Mouse (Mus musculus) forebrain, embryonic 10.5 days (tissue): Measurements from ENCODE around the gene Mllt10. TPM values are rescaled to one million over a fixed set of nuclear protein-coding genes. Genes with fewer than 3 reads are reported as not detected.

Experiments used
- DNase-seq: peaks from one replicate; pipeline ENCODE4 v3.0.0-alpha.2; 2017; ENCODE audit warnings: low spot score; ENCODE audit errors: extremely low spot score
- H3K27ac ChIP-seq: fragments of 300-500 bp; sonication (generic); 2 replicates; pipeline ENCODE4 v1.5.1; 2016; ENCODE audit warnings: mild to moderate bottlenecking
- H3K27me3 ChIP-seq: fragments of 300-500 bp; sonication (generic); 2 replicates; pipeline ENCODE4 v1.6.1; 2016; ENCODE audit warnings: mild to moderate bottlenecking; ENCODE audit not compliant: poor library complexity, severe bottlenecking
- H3K36me3 ChIP-seq: fragments of 300-500 bp; sonication (generic); replicated peaks from 2 replicates; pipeline ENCODE4 v1.6.1; 2016; ENCODE audit warnings: mild to moderate bottlenecking, moderate library complexity
- H3K4me1 ChIP-seq: fragments of 300-500 bp; sonication (generic); 2 replicates; pipeline ENCODE4 v1.6.1; 2016
- H3K4me3 ChIP-seq: fragments of 300-500 bp; sonication (generic); 2 replicates; pipeline ENCODE4 v1.5.1; 2016; ENCODE audit warnings: mild to moderate bottlenecking, moderate library complexity
- H3K9me3 ChIP-seq: fragments of 300-500 bp; sonication (generic); 2 replicates; pipeline ENCODE4 v1.6.1; 2016; ENCODE audit warnings: mild to moderate bottlenecking, moderate library complexity
- WGBS: fragments of 180-500 bp; shearing (Covaris S2); methylation state at CpG from one replicate; pipeline ENCODE4 v1.1.7; 2016; 5-methylcytosine and 5-hydroxymethylcytosine counted together
- polyA plus RNA-seq: library from polyadenylated mRNA; unstranded; fragments of >200 nt; fragmentation: Nextera tagmentation; extraction: Ambion mirVana; gene quantifications from 2 replicates; pipeline ENCODE4 v1.2.1, GENCODE M21; 2016

Mllt10 gene
- 65.0 and 68.0 TPM in 2 replicates for polyA plus RNA-seq

- Histone ChIP-seq H3K27ac (peak within 1 kb of the TSS; percentile 99), H3K4me3 (peak within 1 kb of the TSS; percentile 93), H3K36me3 (no peaks in the 10 kb centered on the region), H3K4me1 (peaks cover 68% of the 10 kb centered on the region), H3K27me3 (no peaks in the 10 kb centered on the region), H3K9me3 (no peaks in the 10 kb centered on the region)
- no peak for DNase-seq
- WGBS = under 1% methylated on average over 20 of the region's 20 CpGs
These were observed at the start of gene Mllt10 for GRCm38 (mm10) chr2:18055016-18055928. Mllt10 (plus strand) TSS chr2:18055237.

DNA sequence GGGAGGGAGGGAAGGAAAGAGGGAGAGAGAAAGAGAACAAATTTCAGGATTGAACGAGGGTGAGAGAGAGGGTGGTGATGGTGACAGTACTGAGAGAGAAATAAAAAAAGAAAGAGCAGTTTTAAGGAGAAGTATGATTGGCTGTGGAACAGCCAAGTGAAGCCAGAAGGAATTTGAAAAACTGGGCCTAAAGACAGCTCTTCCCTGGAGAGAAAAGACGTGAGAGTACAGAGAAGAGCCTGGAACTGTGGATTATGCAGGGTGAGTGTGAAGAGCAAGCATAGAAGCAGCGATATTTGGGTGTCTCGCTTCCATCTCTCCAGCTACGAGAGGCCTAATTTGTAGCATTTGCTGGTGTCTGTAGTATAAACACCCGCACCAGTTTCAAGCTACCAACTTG, 43.8 kb upstream of the Mllt10 start:
- no peaks in the 10 kb centered on the region for H3K9me3 ChIP-seq
- no peaks in the 10 kb centered on the region for H3K36me3 ChIP-seq
- DNase-seq = no peak
- H3K27me3 ChIP-seq = no peaks in the 10 kb centered on the region
- H3K27ac ChIP-seq = no peak overlapping the region
- H3K4me1 ChIP-seq = no peaks in the 10 kb centered on the region
- WGBS = 92% methylated on average over 6 of the region's 6 CpGs
- no peak overlapping the region for H3K4me3 ChIP-seq

DNA sequence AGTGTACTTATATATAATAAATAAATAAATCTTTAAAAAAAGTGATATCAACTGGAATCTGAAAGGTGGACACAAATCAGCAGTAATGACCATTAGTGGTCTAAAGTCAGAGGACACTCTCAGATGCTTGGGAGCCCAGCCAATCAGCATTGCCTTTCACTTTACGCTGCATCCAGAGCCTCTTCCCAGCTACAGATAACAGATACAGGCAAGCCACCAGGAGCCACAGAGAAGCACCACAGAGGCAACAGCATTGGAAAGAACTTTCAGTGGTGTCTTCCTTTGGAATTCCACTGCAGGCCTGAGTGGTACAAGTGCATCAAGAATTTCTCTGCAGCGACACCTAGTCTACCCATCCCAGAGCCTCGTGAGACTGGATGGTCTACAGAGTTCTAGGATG, 42.2 kb upstream of the Mllt10 start:
- Histone ChIP-seq H3K27ac (no peak overlapping the region), H3K9me3 (no peaks in the 10 kb centered on the region), H3K4me3 (no peak overlapping the region), H3K27me3 (no peaks in the 10 kb centered on the region), H3K36me3 (no peaks in the 10 kb centered on the region), H3K4me1 (no peaks in the 10 kb centered on the region)
- WGBS = 92% methylated on average over 3 of the region's 3 CpGs
- DNase-seq = no peak

DNA sequence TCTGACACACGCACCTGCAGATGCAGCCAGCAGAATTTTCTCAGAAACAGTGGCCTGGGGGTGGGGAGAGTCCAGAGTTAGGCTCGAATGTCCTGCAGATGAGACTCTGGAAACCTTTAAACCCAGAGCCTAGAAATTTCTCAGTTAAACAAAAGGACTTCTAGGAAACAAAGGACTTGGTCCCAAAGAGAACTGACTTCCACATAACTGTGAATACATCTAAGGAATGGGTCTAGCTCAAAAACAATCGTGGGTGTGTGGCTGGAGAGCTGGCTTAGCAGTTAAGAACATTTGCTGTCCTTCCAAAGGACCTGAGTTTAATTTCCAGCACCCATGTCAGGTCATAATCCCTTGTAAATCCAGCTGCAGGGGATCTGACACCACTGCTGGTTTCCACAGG, 39.5 kb upstream of the Mllt10 start:
- H3K36me3 ChIP-seq = no peaks in the 10 kb centered on the region
- no peak overlapping the region for H3K27ac ChIP-seq
- H3K9me3 ChIP-seq = no peaks in the 10 kb centered on the region
- H3K4me1 ChIP-seq = no peaks in the 10 kb centered on the region
- no peak for DNase-seq
- no peaks in the 10 kb centered on the region for H3K27me3 ChIP-seq
- WGBS = 59% methylated on average over 3 of the region's 3 CpGs
- H3K4me3 ChIP-seq = no peak overlapping the region

DNA sequence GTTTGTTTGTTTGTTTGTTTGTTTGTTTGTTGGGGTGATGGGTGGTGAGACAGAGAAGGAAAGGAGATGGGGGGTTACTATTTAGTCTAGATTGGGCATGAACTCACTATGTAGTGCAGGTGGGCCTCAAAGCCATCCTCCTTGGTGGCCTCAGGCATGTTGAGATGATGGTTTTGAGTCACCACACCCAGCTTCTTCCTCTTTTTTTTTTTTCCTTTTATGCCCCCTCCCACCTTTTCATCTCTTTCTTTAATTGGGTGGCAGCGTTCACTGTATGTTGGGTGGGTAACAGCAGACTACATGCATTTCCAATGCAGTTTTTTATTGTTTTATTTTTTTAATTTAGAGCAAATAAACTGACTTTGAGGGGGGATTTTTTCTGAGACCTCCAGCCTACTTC, 38.4 kb upstream of the Mllt10 start:
- Histone ChIP-seq H3K4me3 (no peak overlapping the region), H3K4me1 (no peaks in the 10 kb centered on the region), H3K9me3 (no peaks in the 10 kb centered on the region), H3K27me3 (no peaks in the 10 kb centered on the region), H3K36me3 (no peaks in the 10 kb centered on the region), H3K27ac (no peak overlapping the region)
- WGBS = 97% methylated on average over 1 of the region's 1 CpGs
- no peak for DNase-seq

DNA sequence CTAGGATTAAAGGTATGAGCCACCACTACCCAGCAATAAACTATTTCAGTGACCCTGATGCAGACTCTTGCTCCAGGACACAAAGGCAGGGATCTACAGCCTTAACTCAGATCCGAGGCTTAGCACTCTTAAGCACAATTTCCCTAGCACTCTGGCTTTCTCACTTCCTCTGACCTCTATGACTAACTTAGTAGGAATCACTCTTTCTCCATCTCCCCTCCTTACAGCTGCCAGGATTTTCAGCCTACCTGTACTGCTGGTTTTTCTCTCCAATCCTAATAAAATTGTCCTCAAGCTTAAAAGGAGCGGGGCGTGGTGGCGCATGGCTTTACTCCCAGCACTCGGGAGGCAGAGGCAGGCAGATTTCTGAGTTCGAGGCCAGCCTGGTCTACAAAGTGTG, 37.7 kb upstream of the Mllt10 start:
- H3K27ac ChIP-seq = no peak overlapping the region
- no peaks in the 10 kb centered on the region for H3K9me3 ChIP-seq
- no peaks in the 10 kb centered on the region; the same call in 1 of the 2 replicates for H3K36me3 ChIP-seq
- DNase-seq = no peak
- H3K4me3 ChIP-seq = no peak overlapping the region
- WGBS = 93% methylated on average over 6 of the region's 6 CpGs
- H3K4me1 ChIP-seq = no peaks in the 10 kb centered on the region
- H3K27me3 ChIP-seq = no peaks in the 10 kb centered on the region

DNA sequence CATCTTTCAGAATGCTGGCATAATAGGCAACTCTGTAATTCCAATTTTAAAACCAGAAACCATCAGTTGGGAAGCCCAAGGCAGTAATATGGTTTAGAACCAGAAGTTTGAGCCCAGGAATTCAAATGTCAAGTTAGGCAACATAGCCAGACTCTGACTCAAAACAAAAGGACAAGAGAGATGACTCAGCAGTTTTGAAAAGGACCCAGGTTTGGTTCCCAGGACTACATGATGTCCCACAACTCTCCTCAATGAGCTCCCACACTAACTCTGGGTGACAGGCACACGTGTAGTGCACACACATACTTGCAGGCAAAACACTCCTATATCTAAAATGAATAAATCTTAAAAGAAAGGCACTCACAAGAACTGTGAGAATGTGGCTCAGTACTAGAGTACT, 35.9 kb upstream of the Mllt10 start:
- no peak for DNase-seq
- H3K9me3 ChIP-seq = no peaks in the 10 kb centered on the region
- no peaks in the 10 kb centered on the region for H3K27me3 ChIP-seq
- 78% methylated on average over 1 of the region's 1 CpGs for WGBS
- no peak overlapping the region for H3K4me3 ChIP-seq
- peaks cover 12% of the 10 kb centered on the region for H3K4me1 ChIP-seq
- H3K27ac ChIP-seq = no peak overlapping the region
- H3K36me3 ChIP-seq = no peaks in the 10 kb centered on the region; the same call in 1 of the 2 replicates

DNA sequence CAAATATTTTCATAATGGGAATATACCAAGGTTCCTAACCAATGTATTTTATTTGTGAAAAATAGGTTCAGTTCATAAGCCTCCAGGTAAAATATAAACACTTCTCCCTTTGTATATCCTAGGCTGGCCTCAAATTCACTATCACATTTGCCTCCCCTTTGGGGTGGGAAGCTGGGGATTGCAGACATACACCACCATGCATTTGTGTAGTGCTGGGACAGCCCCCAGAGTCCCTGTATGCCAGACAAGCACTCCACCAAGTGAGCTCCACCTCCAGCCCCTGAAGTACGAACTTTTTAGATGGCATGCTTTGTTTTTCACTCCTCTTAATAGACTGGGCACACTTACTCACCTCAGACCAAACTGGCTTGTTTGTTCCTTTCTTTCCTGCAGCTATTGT, 32.2 kb upstream of the Mllt10 start:
- Histone ChIP-seq H3K36me3 (no peaks in the 10 kb centered on the region; the same call in 1 of the 2 replicates), H3K27me3 (no peaks in the 10 kb centered on the region), H3K9me3 (no peaks in the 10 kb centered on the region), H3K4me3 (no peak overlapping the region), H3K4me1 (peaks cover 49% of the 10 kb centered on the region), H3K27ac (no peak overlapping the region)
- DNase-seq = no peak
- WGBS = 60% methylated on average over 1 of the region's 1 CpGs

DNA sequence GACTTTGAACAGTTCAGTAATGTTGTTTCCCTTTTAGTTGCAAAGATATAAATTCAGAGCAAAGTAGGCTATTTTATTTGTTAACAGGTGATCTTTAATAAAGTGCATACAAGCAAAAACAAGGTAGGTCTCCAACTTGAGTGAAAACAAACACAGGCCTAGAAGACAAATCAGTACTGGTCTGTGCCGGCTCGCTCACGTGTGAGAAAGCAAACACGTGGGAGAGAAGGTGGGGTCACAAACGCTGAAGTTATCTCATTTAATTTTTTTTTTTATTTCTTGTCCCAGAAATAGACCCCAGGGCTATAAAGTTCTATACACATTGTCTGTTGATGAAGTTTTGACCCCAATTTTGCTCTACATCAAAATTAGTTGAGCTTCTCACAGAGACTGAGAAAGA, 29.9 kb upstream of the Mllt10 start:
- no peak for DNase-seq

DNA sequence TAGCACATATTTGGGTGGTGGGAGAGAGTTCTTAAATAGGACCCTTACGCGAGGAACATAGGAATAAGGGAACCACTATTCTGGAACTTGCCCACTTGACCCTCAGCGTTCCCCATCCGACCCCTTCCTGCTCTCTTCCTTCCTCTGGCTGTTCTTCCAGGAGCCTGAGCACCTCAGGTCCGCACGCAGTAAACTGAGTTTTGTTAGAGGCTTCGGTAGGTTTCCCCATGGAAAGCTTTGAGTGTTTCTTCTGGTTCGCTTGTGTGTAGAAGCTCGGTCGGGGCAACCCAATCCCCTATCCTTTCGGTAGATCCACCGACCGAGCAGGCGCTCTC, 29.3 kb upstream of the Mllt10 start:
- Histone ChIP-seq H3K4me1 (peaks cover 74% of the 10 kb centered on the region), H3K4me3 (peak overlapping the region; percentile 80), H3K27ac (peak overlapping the region; percentile 100), H3K36me3 (no peaks in the 10 kb centered on the region; the same call in 1 of the 2 replicates), H3K27me3 (no peaks in the 10 kb centered on the region), H3K9me3 (no peaks in the 10 kb centered on the region)
- WGBS = 1% methylated on average over 14 of the region's 14 CpGs
- no peak for DNase-seq

More for the DNA sequence above, 29.9 kb upstream of the Mllt10 start:
- peak overlapping the region; percentile 100 for H3K27ac ChIP-seq
- H3K4me3 ChIP-seq = peak overlapping the region; percentile 80
- peaks cover 68% of the 10 kb centered on the region for H3K4me1 ChIP-seq
- H3K27me3 ChIP-seq = no peaks in the 10 kb centered on the region
- no peaks in the 10 kb centered on the region for H3K9me3 ChIP-seq
- no peaks in the 10 kb centered on the region; the same call in 1 of the 2 replicates for H3K36me3 ChIP-seq
- 25% methylated on average over 5 of the region's 5 CpGs for WGBS

- Histone ChIP-seq H3K27me3 (no peaks in the 10 kb centered on the region), H3K4me1 (peaks cover 79% of the 10 kb centered on the region), H3K27ac (peak overlapping the region; percentile 100), H3K4me3 (peak overlapping the region; percentile 80), H3K9me3 (no peaks in the 10 kb centered on the region), H3K36me3 (no peaks in the 10 kb centered on the region; the same call in 1 of the 2 replicates)
- WGBS = under 1% methylated on average over 44 of the region's 44 CpGs
- peak; percentile 76 for DNase-seq
These were observed 28.7 kb upstream of the Mllt10 start for GRCm38 (mm10) chr2:18026116-18026947.

GRCm38 (mm10) chr2:18027448-18028139, 27.4 kb upstream of the Mllt10 start:
- Histone ChIP-seq H3K4me3 (peak overlapping the region; percentile 80), H3K27me3 (no peaks in the 10 kb centered on the region), H3K36me3 (no peaks in the 10 kb centered on the region), H3K9me3 (no peaks in the 10 kb centered on the region), H3K27ac (peak overlapping the region; percentile 100), H3K4me1 (peaks cover 92% of the 10 kb centered on the region)
- WGBS = 0% methylated on average over 44 of the region's 44 CpGs
- peak; percentile 94 for DNase-seq
